Mouse (Mus musculus) kidney, embryonic 16.5 days (tissue): ENCODE data around the gene Tyro3. TPM values are rescaled to one million over a fixed set of nuclear protein-coding genes. Genes with fewer than 3 reads are reported as not detected.

Experiments used
- ATAC-seq: fragments of 200-750 bp; cut with Nextera tagmentation; 2 replicates; pipeline ENCODE4 v1.8.0; 2017; ENCODE audit warnings: moderate TSS enrichment; ENCODE audit not compliant: low FRiP score, low TSS enrichment
- H3K27ac ChIP-seq: fragments of 300-500 bp; sonication (generic); 2 replicates; pipeline ENCODE4 v1.5.1; 2014; ENCODE audit warnings: low read length
- H3K27me3 ChIP-seq: fragments of 300-500 bp; sonication (generic); 2 replicates; pipeline ENCODE4 v1.6.1; 2014; ENCODE audit warnings: low read length, control low read depth, mixed read lengths; ENCODE audit not compliant: insufficient read depth
- H3K36me3 ChIP-seq: fragments of 300-500 bp; sonication (generic); 2 replicates; pipeline ENCODE4 v1.6.1; 2014; ENCODE audit warnings: low read length, control low read depth, mixed read lengths; ENCODE audit not compliant: insufficient read depth
- H3K4me1 ChIP-seq: fragments of 300-500 bp; sonication (generic); 2 replicates; pipeline ENCODE4 v1.6.1; 2014; ENCODE audit warnings: low read length, control low read depth, mixed read lengths; ENCODE audit not compliant: insufficient read depth
- H3K4me2 ChIP-seq: fragments of 300-500 bp; sonication (generic); replicated peaks from 2 replicates; pipeline ENCODE4 v1.6.1; 2014; ENCODE audit warnings: low read depth, low read length
- H3K4me3 ChIP-seq: fragments of 300-500 bp; sonication (generic); 2 replicates; pipeline ENCODE4 v1.5.1; 2014; ENCODE audit warnings: mild to moderate bottlenecking, low read length
- H3K9ac ChIP-seq: fragments of 300-500 bp; sonication (generic); replicated peaks from 2 replicates; pipeline ENCODE4 v1.6.1; 2014; ENCODE audit warnings: low read length
- H3K9me3 ChIP-seq: fragments of 300-500 bp; sonication (generic); 2 replicates; pipeline ENCODE4 v1.6.1; 2016; ENCODE audit warnings: low read length, control low read depth
- WGBS: fragments of 180-500 bp; shearing (Covaris S2); extraction: QIAGEN DNeasy Blood & Tissue Kit; methylation state at CpG from one replicate; pipeline ENCODE4 v1.1.7; 2014; 5-methylcytosine and 5-hydroxymethylcytosine counted together
- polyA plus RNA-seq: library from polyadenylated mRNA; unstranded; fragments of >200 nt; fragmentation: Nextera tagmentation; extraction: Ambion mirVana; gene quantifications from 2 replicates; pipeline ENCODE4 v1.2.1, GENCODE M21; 2015

The Tyro3 gene
- polyA plus RNA-seq, 1 experiment from 2014 or later, result 15.2 TPM

GRCm38 (mm10) chr2:119804275-119804628 lies 6.7 kb downstream of the Tyro3 start:
- Histone ChIP-seq H3K27ac (no peak overlapping the region), H3K4me2 (no peak overlapping the region), H3K9me3 (no peaks in the 10 kb centered on the region), H3K36me3 (0 out of 2 replicates have a peak, but pooled peaks cover 3% of the 10 kb centered on the region), H3K4me3 (no peak overlapping the region), H3K27me3 (peaks cover 4% of the 10 kb centered on the region), H3K9ac (no peak overlapping the region), H3K4me1 (peaks cover 26% of the 10 kb centered on the region)
- whole genome bisulfite sequencing, result 48% methylated on average over 5 of the region's 5 CpGs
- ATAC-seq, result no peak

GRCm38 (mm10) chr2:119804776-119805175 lies 7.2 kb downstream of the Tyro3 start:
- no peak overlapping the region for H3K4me2 ChIP-seq
- WGBS, result 55% methylated on average over 9 of the region's 9 CpGs

GRCm38 (mm10) chr2:119805536-119805935 lies 8.0 kb downstream of the Tyro3 start:
- WGBS, result 72% methylated on average over 8 of the region's 8 CpGs
- Histone ChIP-seq H3K36me3 (0 out of 2 replicates have a peak, but pooled peaks cover 5% of the 10 kb centered on the region), H3K9ac (no peak overlapping the region)

More at GRCm38 (mm10) chr2:119804776-119805175, 7.2 kb downstream of the Tyro3 start:
- Histone ChIP-seq H3K27ac (no peak overlapping the region), H3K4me1 (peaks cover 26% of the 10 kb centered on the region), H3K4me3 (no peak overlapping the region), H3K9me3 (no peaks in the 10 kb centered on the region), H3K9ac (no peak overlapping the region), H3K27me3 (peaks cover 4% of the 10 kb centered on the region), H3K36me3 (0 out of 2 replicates have a peak, but pooled peaks cover 4% of the 10 kb centered on the region)
- no peak for ATAC-seq

GRCm38 (mm10) chr2:119808438-119808837 lies 10.9 kb downstream of the Tyro3 start:
- Histone ChIP-seq H3K4me2 (no peak overlapping the region), H3K27ac (no peak overlapping the region), H3K4me3 (no peak overlapping the region), H3K9ac (no peak overlapping the region), H3K9me3 (no peaks in the 10 kb centered on the region), H3K27me3 (no peaks in the 10 kb centered on the region), H3K4me1 (peaks cover 6% of the 10 kb centered on the region), H3K36me3 (0 out of 2 replicates have a peak, but pooled peaks cover 8% of the 10 kb centered on the region)
- no peak for ATAC-seq
- WGBS, result 40% methylated on average over 4 of the region's 4 CpGs

More at GRCm38 (mm10) chr2:119805536-119805935, 8.0 kb downstream of the Tyro3 start:
- no peak for ATAC-seq
- Histone ChIP-seq H3K27ac (no peak overlapping the region), H3K27me3 (peaks cover 4% of the 10 kb centered on the region), H3K4me3 (no peak overlapping the region), H3K9me3 (no peaks in the 10 kb centered on the region), H3K4me2 (no peak overlapping the region), H3K4me1 (peaks cover 23% of the 10 kb centered on the region)

GRCm38 (mm10) chr2:119808881-119809280 lies 11.3 kb downstream of the Tyro3 start:
- H3K9ac ChIP-seq, result no peak overlapping the region
- no peak overlapping the region for H3K4me2 ChIP-seq
- no peaks in the 10 kb centered on the region for H3K9me3 ChIP-seq
- ATAC-seq, result no peak
- H3K4me1 ChIP-seq, result peaks cover 2% of the 10 kb centered on the region
- no peaks in the 10 kb centered on the region for H3K27me3 ChIP-seq
- 41% methylated on average over 4 of the region's 4 CpGs for WGBS
- H3K27ac ChIP-seq, result no peak overlapping the region
- H3K4me3 ChIP-seq, result no peak overlapping the region
- 0 out of 2 replicates have a peak, but pooled peaks cover 8% of the 10 kb centered on the region for H3K36me3 ChIP-seq

- H3K4me2 ChIP-seq, result no peak overlapping the region
- H3K9me3 ChIP-seq, result no peaks in the 10 kb centered on the region
- no peak overlapping the region for H3K4me3 ChIP-seq
- no peak overlapping the region for H3K9ac ChIP-seq
- 0 out of 2 replicates have a peak, but pooled peaks cover 8% of the 10 kb centered on the region for H3K36me3 ChIP-seq
- 71% methylated on average over 12 of the region's 12 CpGs for WGBS
- H3K4me1 ChIP-seq, result no peaks in the 10 kb centered on the region
- H3K27me3 ChIP-seq, result no peaks in the 10 kb centered on the region
- no peak for ATAC-seq
- H3K27ac ChIP-seq, result no peak overlapping the region
Measured at GRCm38 (mm10) chr2:119810890-119811289, 13.4 kb downstream of the Tyro3 start.

- Histone ChIP-seq H3K4me3 (no peak overlapping the region), H3K36me3 (0 out of 2 replicates have a peak, but pooled peaks cover 8% of the 10 kb centered on the region), H3K4me1 (no peaks in the 10 kb centered on the region), H3K27ac (no peak overlapping the region), H3K27me3 (no peaks in the 10 kb centered on the region), H3K9me3 (no peaks in the 10 kb centered on the region), H3K9ac (no peak overlapping the region), H3K4me2 (no peak overlapping the region)
- ATAC-seq, result no peak
- 88% methylated on average over 14 of the region's 14 CpGs for WGBS
Measured at GRCm38 (mm10) chr2:119811490-119812146, 14.1 kb downstream of the Tyro3 start.

- 43% methylated on average over 7 of the region's 7 CpGs for WGBS
- ATAC-seq, result no peak
Measured at GRCm38 (mm10) chr2:119814376-119814933, 16.9 kb downstream of the Tyro3 start.

GRCm38 (mm10) chr2:119816611-119817010 lies 19.1 kb downstream of the Tyro3 start:
- WGBS, result 92% methylated on average over 13 of the region's 13 CpGs

More at GRCm38 (mm10) chr2:119814376-119814933, 16.9 kb downstream of the Tyro3 start:
- 0 out of 2 replicates have a peak, but pooled peaks cover 6% of the 10 kb centered on the region for H3K36me3 ChIP-seq
- no peaks in the 10 kb centered on the region for H3K4me1 ChIP-seq
- H3K4me3 ChIP-seq, result no peak overlapping the region
- H3K27me3 ChIP-seq, result no peaks in the 10 kb centered on the region
- H3K4me2 ChIP-seq, result no peak overlapping the region
- H3K9ac ChIP-seq, result no peak overlapping the region
- H3K9me3 ChIP-seq, result no peaks in the 10 kb centered on the region
- H3K27ac ChIP-seq, result no peak overlapping the region

GRCm38 (mm10) chr2:119817047-119817446 lies 19.5 kb downstream of the Tyro3 start:
- ATAC-seq, result no peak
- H3K27me3 ChIP-seq, result no peaks in the 10 kb centered on the region
- H3K4me2 ChIP-seq, result no peak overlapping the region
- no peaks in the 10 kb centered on the region for H3K36me3 ChIP-seq
- no peak overlapping the region for H3K9ac ChIP-seq
- no peak overlapping the region for H3K4me3 ChIP-seq
- no peaks in the 10 kb centered on the region for H3K4me1 ChIP-seq
- WGBS, result 89% methylated on average over 5 of the region's 5 CpGs
- no peak overlapping the region for H3K27ac ChIP-seq
- no peaks in the 10 kb centered on the region for H3K9me3 ChIP-seq

More at GRCm38 (mm10) chr2:119816611-119817010, 19.1 kb downstream of the Tyro3 start:
- no peak for ATAC-seq
- Histone ChIP-seq H3K27ac (no peak overlapping the region), H3K4me2 (no peak overlapping the region), H3K4me3 (no peak overlapping the region), H3K4me1 (no peaks in the 10 kb centered on the region), H3K27me3 (no peaks in the 10 kb centered on the region), H3K36me3 (0 out of 2 replicates have a peak, but pooled peaks cover 3% of the 10 kb centered on the region), H3K9me3 (no peaks in the 10 kb centered on the region), H3K9ac (no peak overlapping the region)
